17 mouse cellular contexts compared by ENCODE assay signal in the genomic region with DNA sequence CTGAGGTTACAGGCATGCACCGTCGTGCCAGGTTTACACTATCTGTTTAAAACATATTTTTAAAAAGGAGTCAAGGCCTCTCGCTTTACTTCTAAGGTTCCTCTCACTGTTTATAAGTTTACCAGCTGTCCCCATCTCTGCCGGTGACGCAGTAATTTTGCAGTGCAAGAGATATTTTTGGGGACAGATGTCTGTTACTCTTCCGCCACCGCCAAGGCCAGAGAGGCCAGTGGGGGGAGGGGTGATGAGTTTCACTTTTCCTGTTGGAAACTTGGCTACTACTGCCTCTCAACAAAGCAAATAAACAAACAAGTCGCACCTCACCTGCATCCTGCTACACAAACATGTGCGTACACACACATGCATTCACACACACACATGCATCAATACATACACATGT.
DNase-seq lines count a peak whose midpoint lies in the region; ATAC-seq and TF ChIP-seq lines count a peak whose summit lies in the region.
"Had no signal": no experiment of that assay in that cellular context is flagged by ENCODE, and none has a peak within 500 bp of the region (broad histone marks: within the 10 kb centered on the region; RNA-seq: fewer than 3 reads in every experiment).

No protein-coding gene starts in this region.

- 90% methylated on average over 9 of the region's 9 CpGs for WGBS in forebrain, embryonic 11.5 days
- 86% methylated on average over 9 of the region's 9 CpGs for WGBS in forebrain, embryonic 12.5 days
- 79% methylated on average over 9 of the region's 9 CpGs for WGBS in limb, embryonic 10.5 days
- WGBS in cerebellum, adult 2 months, result 67% methylated on average over 9 of the region's 9 CpGs

- no peaks in the 10 kb centered on the region for H3K36me3 ChIP-seq in forebrain, embryonic 11.5 days (ENCODE audit: control insufficient read depth, insufficient read depth, low read length)
- no peaks in the 10 kb centered on the region for H3K36me3 ChIP-seq in forebrain, embryonic 12.5 days (replicated peaks)
- H3K36me3 ChIP-seq in limb, embryonic 10.5 days, result no peaks in the 10 kb centered on the region
- H3K36me3 ChIP-seq: G1E; liver, embryonic 13.5 days; midbrain, embryonic 12.5 days; neural tube, embryonic 12.5 days had no signal

- ATAC-seq in forebrain, embryonic 11.5 days (replicated peaks; ENCODE audit: low FRiP score), result no peak
- no peak for ATAC-seq in forebrain, embryonic 12.5 days (ENCODE audit: low FRiP score)
- ATAC-seq: forebrain, postnatal 0 days had no signal

- H3K9ac ChIP-seq in forebrain, embryonic 11.5 days (ENCODE audit: low read length), result no peak overlapping the region
- H3K9ac ChIP-seq in forebrain, embryonic 12.5 days, result no peak overlapping the region
- H3K9ac ChIP-seq: forebrain, postnatal 0 days; hindbrain, embryonic 14.5 days; liver, embryonic 13.5 days; midbrain, embryonic 12.5 days; neural tube, embryonic 12.5 days had no signal

- H3K4me3 ChIP-seq in forebrain, embryonic 11.5 days (ENCODE audit: low read depth, low read length), result no peak overlapping the region
- no peak overlapping the region for H3K4me3 ChIP-seq in forebrain, embryonic 12.5 days (replicated peaks)
- H3K4me3 ChIP-seq in limb, embryonic 10.5 days, result no peak overlapping the region
- no peak overlapping the region for H3K4me3 ChIP-seq in cerebellum, adult 2 months (replicated peaks; ENCODE audit: insufficient read depth, low read depth, low read length)
- H3K4me3 ChIP-seq: liver, embryonic 13.5 days; midbrain, embryonic 12.5 days; neural tube, embryonic 12.5 days had no signal

- no peaks in the 10 kb centered on the region for H3K9me3 ChIP-seq in forebrain, embryonic 11.5 days (ENCODE audit: control insufficient read depth, low read length)
- no peaks in the 10 kb centered on the region for H3K9me3 ChIP-seq in forebrain, embryonic 12.5 days
- no peaks in the 10 kb centered on the region for H3K9me3 ChIP-seq in limb, embryonic 10.5 days (replicated peaks)
- H3K9me3 ChIP-seq: G1E; liver, embryonic 13.5 days; midbrain, embryonic 12.5 days; neural tube, embryonic 12.5 days had no signal

- H3K4me1 ChIP-seq in forebrain, embryonic 11.5 days (replicated peaks; ENCODE audit: control insufficient read depth, insufficient read depth, low read length), result no peaks in the 10 kb centered on the region
- H3K4me1 ChIP-seq in forebrain, embryonic 12.5 days, result peaks cover 12% of the 10 kb centered on the region; the same call in 1 of the 2 replicates
- no peaks in the 10 kb centered on the region for H3K4me1 ChIP-seq in limb, embryonic 10.5 days
- H3K4me1 ChIP-seq in cerebellum, adult 2 months (ENCODE audit: control insufficient read depth, insufficient read depth, low read length), result no peaks in the 10 kb centered on the region
- H3K4me1 ChIP-seq: neural tube, embryonic 12.5 days had no signal

- no peak overlapping the region for H3K27ac ChIP-seq in forebrain, embryonic 11.5 days (ENCODE audit: low read depth, low read length)
- H3K27ac ChIP-seq in forebrain, embryonic 12.5 days, result no peak overlapping the region
- H3K27ac ChIP-seq in limb, embryonic 10.5 days, result no peak overlapping the region
- H3K27ac ChIP-seq in cerebellum, adult 2 months (ENCODE audit: insufficient read depth, low read length), result no peak overlapping the region
- H3K27ac ChIP-seq: hindbrain, embryonic 14.5 days; liver, embryonic 13.5 days; midbrain, embryonic 12.5 days; neural tube, embryonic 12.5 days had no signal

- TF ChIP-seq POLR2A in cerebellum, adult 2 months (IDR thresholded peaks at IDR 0.05; ENCODE audit: borderline replicate concordance, insufficient read depth, low read length), result no peak

- no peaks in the 10 kb centered on the region for H3K27me3 ChIP-seq in forebrain, embryonic 11.5 days (ENCODE audit: control insufficient read depth, insufficient read depth, low read length)
- no peaks in the 10 kb centered on the region for H3K27me3 ChIP-seq in forebrain, embryonic 12.5 days
- no peaks in the 10 kb centered on the region for H3K27me3 ChIP-seq in limb, embryonic 10.5 days (ENCODE audit: low read depth, poor library complexity, severe bottlenecking)
- H3K27me3 ChIP-seq in cerebellum, adult 2 months (ENCODE audit: control insufficient read depth, insufficient read depth, low read length), result no peaks in the 10 kb centered on the region
- H3K27me3 ChIP-seq: liver, embryonic 13.5 days; midbrain, embryonic 12.5 days; neural tube, embryonic 12.5 days had no signal

- DNase-seq in forebrain, embryonic 11.5 days (ENCODE audit: low spot score), result peak; percentile 45
- peak; percentile 3 to 12 for DNase-seq in spleen, postnatal 10 days (ENCODE audit: low spot score in 2 of 2)
- no peak for DNase-seq in spleen, adult 12 weeks (ENCODE audit: low spot score)
- peak; percentile 48 to 66 for DNase-seq in heart, adult 9 months (ENCODE audit: low spot score in 2 of 2)
- peak; percentile 25 for DNase-seq in limb, embryonic 10.5 days (ENCODE audit: low spot score)
- no peak for DNase-seq in cerebellum, adult 2 months
- DNase-seq in layer of hippocampus, adult 18-20 months (ENCODE audit: low spot score in 2 of 2), result no peak
- DNase-seq: cerebellum, adult 18-20 months; forebrain, postnatal 0 days; liver, embryonic 13.5 days; right cerebral cortex, postnatal 14 days; thymus, adult 2 months had no signal

- H3K4me2 ChIP-seq in forebrain, embryonic 11.5 days (ENCODE audit: low read depth, low read length, severe bottlenecking), result no peak overlapping the region
- H3K4me2 ChIP-seq in forebrain, embryonic 12.5 days, result no peak overlapping the region
- H3K4me2 ChIP-seq: hindbrain, embryonic 14.5 days; liver, embryonic 13.5 days; midbrain, embryonic 12.5 days; neural tube, embryonic 12.5 days had no signal

- TF ChIP-seq CTCF in cerebellum, adult 2 months (IDR thresholded peaks at IDR 0.05; ENCODE audit: borderline replicate concordance, insufficient read depth, low read depth, low read length), result no peak

Comparison
In these comparisons a context has a peak if more than half of its experiments do, and no peak if none do; other contexts are left out.
1. DNase-seq: peak in forebrain, embryonic 11.5 days (single experiment), spleen, postnatal 10 days (2 of 2), heart, adult 9 months (2 of 2) and limb, embryonic 10.5 days (single experiment); none in spleen, adult 12 weeks (single experiment), cerebellum, adult 2 months (0 of 2) and layer of hippocampus, adult 18-20 months (0 of 2).